Mouse (Mus musculus): ENCODE results near the gene Ninj2. TPM values are rescaled to one million over a fixed set of nuclear protein-coding genes. Genes with fewer than 3 reads are reported as not detected.
A peak's percentile ranks its signal among the peaks of the same experiment; 100 is the strongest.

Ninj2 gene
- polyA plus RNA-seq, 1 experiment from 2014 or later: 0.18 TPM

DNA sequence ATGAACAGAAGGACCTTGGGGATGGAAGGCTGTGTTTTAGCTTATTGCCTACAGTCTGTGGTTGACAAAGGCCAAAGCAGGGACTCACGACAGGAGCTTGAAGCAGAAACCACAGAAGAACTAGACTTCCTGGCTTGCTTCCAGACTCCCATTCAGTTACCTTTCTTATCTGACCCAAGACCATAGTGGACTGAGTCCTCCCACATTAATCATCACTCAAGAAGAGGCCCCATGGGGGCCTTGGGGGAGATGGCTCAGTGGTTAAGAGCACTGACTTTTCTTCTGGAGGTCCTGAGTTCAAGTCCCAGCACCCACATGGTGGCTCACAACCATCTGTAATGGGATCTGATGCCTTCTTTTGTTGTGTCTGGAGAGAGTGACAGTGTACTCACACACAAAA lies 10.0 kb downstream of the Ninj2 start:
- H3K27me3 ChIP-seq (ENCODE audit: control insufficient read depth, insufficient read depth, low read depth, low read length): no peaks in the 10 kb centered on the region
- no peak overlapping the region for H3K27ac ChIP-seq (ENCODE audit: low read length)
- H3K4me1 ChIP-seq (ENCODE audit: control insufficient read depth, low read depth, low read length): no peaks in the 10 kb centered on the region; the same call in 1 of the 2 replicates
- H3K4me2 ChIP-seq (ENCODE audit: low read depth, low read length): no peak overlapping the region
- WGBS (ENCODE audit: insufficient replicate concordance): 0% methylated on average over 1 of the region's 1 CpGs
- H3K36me3 ChIP-seq (ENCODE audit: control insufficient read depth, insufficient read depth): no peaks in the 10 kb centered on the region
- no peak overlapping the region for H3K9ac ChIP-seq (ENCODE audit: low read depth, low read length)
- no peak overlapping the region for H3K4me3 ChIP-seq (ENCODE audit: low read depth, low read length)
- ATAC-seq (ENCODE audit: low read depth): no peak
- H3K9me3 ChIP-seq (replicated peaks; ENCODE audit: control insufficient read depth, low read length): no peaks in the 10 kb centered on the region

DNA sequence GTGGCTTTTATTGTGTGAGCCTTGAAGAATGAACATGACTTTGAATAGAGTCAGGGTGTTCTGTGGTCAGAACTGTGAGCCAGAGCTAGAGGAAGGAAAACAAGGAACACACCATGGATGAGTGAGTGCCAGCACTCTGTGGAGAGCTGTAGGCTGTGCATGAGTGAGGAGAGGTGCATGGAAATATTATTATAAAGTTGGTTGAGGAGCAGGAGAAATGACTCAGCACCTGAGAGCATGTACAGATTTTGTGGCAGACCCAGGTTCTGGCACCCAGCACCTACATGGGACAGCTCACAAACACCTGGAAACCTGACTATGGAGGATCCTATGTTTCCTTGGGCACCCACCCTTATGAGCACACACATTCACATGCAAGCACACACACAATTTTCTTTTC lies 11.9 kb downstream of the Ninj2 start:
- no peak overlapping the region for H3K9ac ChIP-seq (ENCODE audit: low read depth, low read length)
- H3K9me3 ChIP-seq (replicated peaks; ENCODE audit: control insufficient read depth, low read length): no peaks in the 10 kb centered on the region
- no peak overlapping the region for H3K4me2 ChIP-seq (ENCODE audit: low read depth, low read length)
- no peaks in the 10 kb centered on the region; the same call in 1 of the 2 replicates for H3K4me1 ChIP-seq (ENCODE audit: control insufficient read depth, low read depth, low read length)
- no peaks in the 10 kb centered on the region for H3K36me3 ChIP-seq (ENCODE audit: control insufficient read depth, insufficient read depth)
- no peaks in the 10 kb centered on the region for H3K27me3 ChIP-seq (ENCODE audit: control insufficient read depth, insufficient read depth, low read depth, low read length)
- no peak overlapping the region for H3K27ac ChIP-seq (ENCODE audit: low read length)
- no peak for ATAC-seq (ENCODE audit: low read depth)
- H3K4me3 ChIP-seq (ENCODE audit: low read depth, low read length): no peak overlapping the region

DNA sequence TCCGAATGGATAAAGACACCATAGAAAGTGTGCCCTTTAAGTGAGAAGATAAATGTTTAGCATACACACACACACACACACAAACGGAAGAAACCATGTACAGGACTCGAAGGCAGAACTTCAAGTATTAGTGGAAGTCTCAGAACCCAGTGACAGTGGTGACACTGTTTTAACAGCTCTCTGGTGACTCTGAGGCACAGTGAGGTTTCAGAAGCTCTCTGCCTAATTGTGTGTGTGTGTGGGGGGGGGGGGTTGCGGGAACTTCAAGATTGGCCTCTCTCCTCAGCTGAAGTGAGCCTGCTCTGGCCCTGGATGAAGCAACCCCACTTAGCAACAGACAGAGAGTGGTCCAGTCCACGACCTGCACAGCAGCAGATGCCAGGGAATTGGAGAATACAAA lies 14.4 kb downstream of the Ninj2 start:
- H3K9ac ChIP-seq (ENCODE audit: low read depth, low read length): no peak overlapping the region
- no peaks in the 10 kb centered on the region for H3K36me3 ChIP-seq (ENCODE audit: control insufficient read depth, insufficient read depth)
- no peaks in the 10 kb centered on the region for H3K9me3 ChIP-seq (replicated peaks; ENCODE audit: control insufficient read depth, low read length)
- no peaks in the 10 kb centered on the region for H3K27me3 ChIP-seq (ENCODE audit: control insufficient read depth, insufficient read depth, low read depth, low read length)
- H3K4me3 ChIP-seq (ENCODE audit: low read depth, low read length): no peak overlapping the region
- H3K27ac ChIP-seq (ENCODE audit: low read length): no peak overlapping the region
- peaks cover 5% of the 10 kb centered on the region for H3K4me1 ChIP-seq (ENCODE audit: control insufficient read depth, low read depth, low read length)
- 54% methylated on average over 5 of the region's 5 CpGs for WGBS (ENCODE audit: insufficient replicate concordance)
- H3K4me2 ChIP-seq (ENCODE audit: low read depth, low read length): no peak overlapping the region
- no peak for ATAC-seq (ENCODE audit: low read depth)

DNA sequence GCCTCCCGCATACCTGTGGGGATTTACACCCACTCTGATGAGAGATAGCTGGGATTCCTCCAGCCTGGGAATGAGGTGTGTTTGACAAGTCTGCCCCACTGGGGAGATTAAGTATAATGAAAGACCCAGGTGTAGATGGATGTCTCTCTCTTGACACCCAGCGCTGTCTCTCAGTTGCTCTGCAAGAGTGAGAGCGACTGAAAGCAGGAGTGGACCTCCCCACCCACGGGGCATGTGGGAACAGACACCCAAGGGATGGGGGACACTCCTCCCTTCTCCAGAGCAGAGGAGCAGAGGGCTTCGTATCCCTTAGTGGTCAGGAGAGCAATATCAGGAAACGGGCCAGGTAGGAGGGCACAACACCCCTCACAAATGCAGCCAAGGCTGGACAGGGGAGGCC lies 14.9 kb downstream of the Ninj2 start:
- Histone ChIP-seq H3K27ac (ENCODE audit: low read length) (no peak overlapping the region), H3K4me2 (ENCODE audit: low read depth, low read length) (no peak overlapping the region), H3K4me3 (ENCODE audit: low read depth, low read length) (no peak overlapping the region), H3K9me3 (replicated peaks; ENCODE audit: control insufficient read depth, low read length) (no peaks in the 10 kb centered on the region), H3K4me1 (ENCODE audit: control insufficient read depth, low read depth, low read length) (peaks cover 5% of the 10 kb centered on the region), H3K36me3 (ENCODE audit: control insufficient read depth, insufficient read depth) (no peaks in the 10 kb centered on the region), H3K9ac (ENCODE audit: low read depth, low read length) (no peak overlapping the region), H3K27me3 (ENCODE audit: control insufficient read depth, insufficient read depth, low read depth, low read length) (no peaks in the 10 kb centered on the region)
- ATAC-seq (ENCODE audit: low read depth): no peak
- 64% methylated on average over 6 of the region's 6 CpGs for WGBS (ENCODE audit: insufficient replicate concordance)

DNA sequence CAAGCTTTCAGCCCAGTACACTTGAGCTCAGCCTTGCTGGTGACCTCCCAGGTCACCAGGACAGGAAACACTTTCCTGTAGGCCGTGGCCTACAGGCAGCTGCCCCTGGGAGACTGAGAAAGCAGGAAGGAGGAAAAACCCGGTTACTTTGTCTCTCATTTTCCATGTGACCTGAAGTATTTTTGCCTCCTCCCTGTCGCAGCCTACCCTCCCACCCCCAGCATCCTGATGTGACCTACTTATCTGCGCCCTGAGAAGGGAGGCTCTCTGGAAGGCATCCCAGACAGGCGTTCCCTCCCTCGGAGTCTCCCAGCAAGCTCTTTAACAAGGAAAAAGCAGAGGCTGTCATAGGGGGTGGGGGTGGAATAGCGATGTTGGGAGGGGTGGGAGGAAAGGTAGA lies 16.0 kb downstream of the Ninj2 start:
- H3K9me3 ChIP-seq (replicated peaks; ENCODE audit: control insufficient read depth, low read length): no peaks in the 10 kb centered on the region
- no peak for ATAC-seq (ENCODE audit: low read depth)
- no peak overlapping the region for H3K4me3 ChIP-seq (ENCODE audit: low read depth, low read length)
- H3K36me3 ChIP-seq (ENCODE audit: control insufficient read depth, insufficient read depth): no peaks in the 10 kb centered on the region
- H3K27ac ChIP-seq (ENCODE audit: low read length): no peak overlapping the region
- no peak overlapping the region for H3K4me2 ChIP-seq (ENCODE audit: low read depth, low read length)
- WGBS (ENCODE audit: insufficient replicate concordance): 47% methylated on average over 7 of the region's 7 CpGs
- peaks cover 5% of the 10 kb centered on the region for H3K4me1 ChIP-seq (ENCODE audit: control insufficient read depth, low read depth, low read length)
- H3K9ac ChIP-seq (ENCODE audit: low read depth, low read length): no peak overlapping the region
- no peaks in the 10 kb centered on the region for H3K27me3 ChIP-seq (ENCODE audit: control insufficient read depth, insufficient read depth, low read depth, low read length)

GRCm38 (mm10) chr6:120109932-120110331 lies 16.8 kb downstream of the Ninj2 start:
- no peaks in the 10 kb centered on the region for H3K9me3 ChIP-seq (replicated peaks; ENCODE audit: control insufficient read depth, low read length)
- 55% methylated on average over 5 of the region's 5 CpGs for WGBS (ENCODE audit: insufficient replicate concordance)

DNA sequence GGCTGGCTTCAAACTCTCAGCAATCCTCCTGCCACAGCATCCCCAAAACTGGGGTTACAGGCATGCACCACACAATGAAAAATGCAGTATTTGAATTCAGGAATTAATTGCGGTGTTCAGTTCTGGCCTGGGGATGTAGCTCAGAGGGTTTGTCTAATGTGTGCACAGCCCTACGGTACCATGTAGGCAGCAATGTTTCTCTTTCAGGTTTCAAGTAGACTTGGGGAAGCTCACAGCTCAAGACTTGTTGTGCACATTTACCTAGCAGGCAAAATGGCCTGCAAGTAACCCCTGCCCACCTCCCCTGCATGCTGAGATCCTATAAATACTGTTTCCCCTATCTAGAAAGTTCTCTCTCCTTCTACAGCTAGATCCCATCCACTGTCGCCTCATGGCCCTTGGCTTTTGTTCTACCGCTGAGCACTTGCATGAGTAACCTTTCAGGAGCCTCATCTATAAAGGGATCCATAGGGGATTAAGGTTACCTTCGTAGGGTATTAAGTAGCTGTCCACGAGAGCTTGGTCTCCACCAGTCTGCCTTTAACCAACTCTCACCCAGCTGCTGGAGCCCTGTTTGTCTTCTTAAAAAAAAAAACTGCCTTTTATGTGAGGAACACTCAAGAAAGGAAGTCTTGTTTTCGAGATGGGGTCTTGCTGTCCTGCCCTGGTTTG lies 17.7 kb downstream of the Ninj2 start:
- Histone ChIP-seq H3K27ac (ENCODE audit: low read length) (no peak overlapping the region), H3K9ac (ENCODE audit: low read depth, low read length) (no peak overlapping the region), H3K36me3 (ENCODE audit: control insufficient read depth, insufficient read depth) (no peaks in the 10 kb centered on the region), H3K4me1 (ENCODE audit: control insufficient read depth, low read depth, low read length) (peaks cover 5% of the 10 kb centered on the region), H3K4me2 (ENCODE audit: low read depth, low read length) (no peak overlapping the region), H3K9me3 (replicated peaks; ENCODE audit: control insufficient read depth, low read length) (no peaks in the 10 kb centered on the region), H3K4me3 (ENCODE audit: low read depth, low read length) (no peak overlapping the region), H3K27me3 (ENCODE audit: control insufficient read depth, insufficient read depth, low read depth, low read length) (no peaks in the 10 kb centered on the region)
- ATAC-seq (ENCODE audit: low read depth): no peak
- 71% methylated on average over 7 of the region's 7 CpGs for WGBS (ENCODE audit: insufficient replicate concordance)

More at GRCm38 (mm10) chr6:120109932-120110331, 16.8 kb downstream of the Ninj2 start:
- Histone ChIP-seq H3K4me3 (ENCODE audit: low read depth, low read length) (no peak overlapping the region), H3K36me3 (ENCODE audit: control insufficient read depth, insufficient read depth) (no peaks in the 10 kb centered on the region), H3K27ac (ENCODE audit: low read length) (no peak overlapping the region), H3K4me1 (ENCODE audit: control insufficient read depth, low read depth, low read length) (peaks cover 5% of the 10 kb centered on the region), H3K27me3 (ENCODE audit: control insufficient read depth, insufficient read depth, low read depth, low read length) (no peaks in the 10 kb centered on the region), H3K9ac (ENCODE audit: low read depth, low read length) (no peak overlapping the region), H3K4me2 (ENCODE audit: low read depth, low read length) (no peak overlapping the region)
- no peak for ATAC-seq (ENCODE audit: low read depth)

DNA sequence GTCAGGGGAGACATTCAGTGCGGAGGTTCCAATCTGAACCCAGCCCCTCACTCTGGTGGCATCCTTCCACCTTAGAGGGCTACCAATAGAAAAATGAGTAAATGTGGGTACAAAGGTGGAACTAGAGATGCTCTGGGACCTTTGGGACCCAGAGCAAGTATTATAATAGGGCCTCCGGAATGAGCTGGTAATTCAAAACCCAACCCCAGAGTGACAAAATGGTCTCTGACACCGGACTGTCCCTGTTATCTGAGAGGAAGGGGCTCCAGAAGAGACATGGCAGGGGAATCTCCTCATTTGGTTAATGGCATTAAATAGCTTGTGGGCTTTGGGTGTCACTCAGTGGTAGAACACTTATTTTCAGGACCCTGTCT lies 18.2 kb downstream of the Ninj2 start:
- H3K27ac ChIP-seq (ENCODE audit: low read length): no peak overlapping the region
- no peaks in the 10 kb centered on the region for H3K9me3 ChIP-seq (replicated peaks; ENCODE audit: control insufficient read depth, low read length)
- H3K27me3 ChIP-seq (ENCODE audit: control insufficient read depth, insufficient read depth, low read depth, low read length): no peaks in the 10 kb centered on the region
- H3K36me3 ChIP-seq (ENCODE audit: control insufficient read depth, insufficient read depth): no peaks in the 10 kb centered on the region
- peaks cover 5% of the 10 kb centered on the region for H3K4me1 ChIP-seq (ENCODE audit: control insufficient read depth, low read depth, low read length)
- ATAC-seq (ENCODE audit: low read depth): no peak
- H3K9ac ChIP-seq (ENCODE audit: low read depth, low read length): no peak overlapping the region
- H3K4me2 ChIP-seq (ENCODE audit: low read depth, low read length): no peak overlapping the region
- 53% methylated on average over 3 of the region's 3 CpGs for WGBS (ENCODE audit: insufficient replicate concordance)
- H3K4me3 ChIP-seq (ENCODE audit: low read depth, low read length): no peak overlapping the region

GRCm38 (mm10) chr6:120111984-120112803 lies 19.0 kb downstream of the Ninj2 start:
- peaks cover 5% of the 10 kb centered on the region for H3K4me1 ChIP-seq (ENCODE audit: control insufficient read depth, low read depth, low read length)
- H3K27me3 ChIP-seq (ENCODE audit: control insufficient read depth, insufficient read depth, low read depth, low read length): no peaks in the 10 kb centered on the region
- H3K9ac ChIP-seq (ENCODE audit: low read depth, low read length): peak overlapping the region; percentile 41; the same call in 1 of the 2 replicates
- 7% methylated on average over 21 of the region's 22 CpGs for WGBS (ENCODE audit: insufficient replicate concordance)
- H3K4me3 ChIP-seq (ENCODE audit: low read depth, low read length): peak overlapping the region; percentile 41
- ATAC-seq (ENCODE audit: low read depth): peak; percentile 87
- peak overlapping the region; percentile 55 for H3K4me2 ChIP-seq (ENCODE audit: low read depth, low read length)
- H3K27ac ChIP-seq (ENCODE audit: low read length): peak overlapping the region; percentile 70
- no peaks in the 10 kb centered on the region for H3K9me3 ChIP-seq (replicated peaks; ENCODE audit: control insufficient read depth, low read length)
- no peaks in the 10 kb centered on the region for H3K36me3 ChIP-seq (ENCODE audit: control insufficient read depth, insufficient read depth)
